Mouse (Mus musculus): ENCODE measurements around the gene Pm20d1. TPM values are rescaled to one million over a fixed set of nuclear protein-coding genes. Genes with fewer than 3 reads are reported as not detected.
"Not testable (repeated sequence)": the region's sequence is repeated elsewhere in the genome, so short reads cannot be mapped to it uniquely, and the experiment has no call there.

Gene Pm20d1
- total RNA-seq, 1 experiment from 2014 or later = not detected

- ATAC-seq (replicated peaks in 1 of 2; ENCODE audit: insufficient read depth in 1 of 2, low FRiP score in 2 of 2, low TSS enrichment in 1 of 2, low read depth in 1 of 2, poor library complexity in 2 of 2, severe bottlenecking in 2 of 2) = peak; percentile 52 to 75; a peak in 2 of 4 replicates
Measured at GRCm38 (mm10) chr1:131765357-131766001, 31.7 kb upstream of the Pm20d1 start.

- no peak for ATAC-seq (replicated peaks in 1 of 2; ENCODE audit: insufficient read depth in 1 of 2, low FRiP score in 2 of 2, low TSS enrichment in 1 of 2, low read depth in 1 of 2, poor library complexity in 2 of 2, severe bottlenecking in 2 of 2)
Measured at GRCm38 (mm10) chr1:131769296-131769695, 27.9 kb upstream of the Pm20d1 start.

DNA sequence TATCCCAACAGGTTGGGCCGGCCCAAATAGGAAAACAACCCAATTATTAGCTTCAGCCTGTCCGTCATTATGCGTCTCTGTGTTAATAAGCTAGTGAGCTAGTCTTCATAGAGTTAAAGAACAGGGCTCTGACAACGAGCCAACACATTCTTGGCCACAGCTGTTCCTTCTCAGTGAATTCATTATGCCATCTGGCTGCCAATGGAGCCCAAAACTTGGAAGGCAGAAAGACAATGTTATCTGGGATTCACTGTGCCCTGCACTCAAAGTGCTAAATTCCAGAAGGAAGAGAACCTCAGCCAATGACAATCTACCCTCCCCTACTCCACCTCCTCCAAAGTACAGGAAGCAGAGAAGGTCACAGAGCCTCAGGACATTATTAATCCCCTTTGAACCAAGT is 26.5 kb upstream of the Pm20d1 start:
- ATAC-seq (replicated peaks in 1 of 2; ENCODE audit: insufficient read depth in 1 of 2, low FRiP score in 2 of 2, low TSS enrichment in 1 of 2, low read depth in 1 of 2, poor library complexity in 2 of 2, severe bottlenecking in 2 of 2) = no peak

DNA sequence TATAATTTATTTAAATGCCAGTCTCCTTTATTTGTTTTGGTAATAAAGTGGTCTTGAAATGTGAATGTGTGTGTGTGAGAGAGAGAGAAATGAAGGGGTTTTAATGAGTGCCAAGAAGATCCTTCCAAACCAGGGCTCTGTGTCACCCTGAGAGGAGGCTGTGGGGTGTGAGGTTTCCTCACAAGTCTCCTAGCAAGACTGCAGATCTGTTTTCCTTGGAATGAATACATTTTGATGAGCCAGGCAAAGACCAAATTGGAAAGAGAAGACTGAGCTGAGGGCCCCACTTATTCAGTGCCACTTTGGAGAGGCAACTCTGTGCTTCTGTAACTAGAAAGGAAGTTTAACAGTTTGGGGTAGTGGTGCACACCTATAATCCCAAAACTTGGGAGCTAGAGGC is 25.7 kb upstream of the Pm20d1 start:
- no peak for ATAC-seq (replicated peaks in 1 of 2; ENCODE audit: insufficient read depth in 1 of 2, low FRiP score in 2 of 2, low TSS enrichment in 1 of 2, low read depth in 1 of 2, poor library complexity in 2 of 2, severe bottlenecking in 2 of 2)

GRCm38 (mm10) chr1:131794591-131794990 is 2.6 kb upstream of the Pm20d1 start:
- ATAC-seq (replicated peaks in 1 of 2; ENCODE audit: insufficient read depth in 1 of 2, low FRiP score in 2 of 2, low TSS enrichment in 1 of 2, low read depth in 1 of 2, poor library complexity in 2 of 2, severe bottlenecking in 2 of 2) = no peak

GRCm38 (mm10) chr1:131795171-131795570 is 2.0 kb upstream of the Pm20d1 start:
- ATAC-seq (replicated peaks in 1 of 2; ENCODE audit: insufficient read depth in 1 of 2, low FRiP score in 2 of 2, low TSS enrichment in 1 of 2, low read depth in 1 of 2, poor library complexity in 2 of 2, severe bottlenecking in 2 of 2) = no peak

- no peak for ATAC-seq (replicated peaks in 1 of 2; ENCODE audit: insufficient read depth in 1 of 2, low FRiP score in 2 of 2, low TSS enrichment in 1 of 2, low read depth in 1 of 2, poor library complexity in 2 of 2, severe bottlenecking in 2 of 2)
Measured at GRCm38 (mm10) chr1:131800001-131800400, 2.8 kb downstream of the Pm20d1 start.

- ATAC-seq (replicated peaks in 1 of 2; ENCODE audit: insufficient read depth in 1 of 2, low FRiP score in 2 of 2, low TSS enrichment in 1 of 2, low read depth in 1 of 2, poor library complexity in 2 of 2, severe bottlenecking in 2 of 2) = no peak
Measured at GRCm38 (mm10) chr1:131801071-131801470, 3.9 kb downstream of the Pm20d1 start.

GRCm38 (mm10) chr1:131802652-131803051 is 5.5 kb downstream of the Pm20d1 start:
- ATAC-seq (replicated peaks in 1 of 2; ENCODE audit: insufficient read depth in 1 of 2, low FRiP score in 2 of 2, low TSS enrichment in 1 of 2, low read depth in 1 of 2, poor library complexity in 2 of 2, severe bottlenecking in 2 of 2) = no peak; a peak in 1 of 4 replicates

- ATAC-seq (replicated peaks in 1 of 2; ENCODE audit: insufficient read depth in 1 of 2, low FRiP score in 2 of 2, low TSS enrichment in 1 of 2, low read depth in 1 of 2, poor library complexity in 2 of 2, severe bottlenecking in 2 of 2) = no peak
Measured at GRCm38 (mm10) chr1:131804166-131804565, 7.0 kb downstream of the Pm20d1 start.

- ATAC-seq (replicated peaks in 1 of 2; ENCODE audit: insufficient read depth in 1 of 2, low FRiP score in 2 of 2, low TSS enrichment in 1 of 2, low read depth in 1 of 2, poor library complexity in 2 of 2, severe bottlenecking in 2 of 2) = no peak
Measured at GRCm38 (mm10) chr1:131808986-131809385, 11.8 kb downstream of the Pm20d1 start.

DNA sequence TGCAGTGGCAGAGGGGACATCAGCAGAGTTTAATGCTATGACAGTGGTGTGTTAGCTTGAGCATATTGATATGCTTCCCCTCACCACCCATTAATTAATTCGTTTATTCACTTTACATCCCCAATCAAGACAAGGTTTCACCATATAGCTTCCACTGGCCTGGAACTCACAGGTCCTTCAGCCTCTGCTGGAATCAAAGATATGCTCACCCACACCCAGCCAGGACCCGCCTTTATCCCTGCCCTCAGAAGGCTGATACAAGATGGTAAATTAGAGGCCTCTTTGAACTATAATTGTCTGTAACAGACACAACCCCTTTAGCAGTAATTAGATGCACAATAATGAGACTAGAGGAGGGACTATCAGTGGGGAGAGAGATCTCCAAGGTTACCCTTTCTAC is 12.5 kb downstream of the Pm20d1 start:
- no peak for ATAC-seq (replicated peaks in 1 of 2; ENCODE audit: insufficient read depth in 1 of 2, low FRiP score in 2 of 2, low TSS enrichment in 1 of 2, low read depth in 1 of 2, poor library complexity in 2 of 2, severe bottlenecking in 2 of 2)

- ATAC-seq (replicated peaks in 1 of 2; ENCODE audit: insufficient read depth in 1 of 2, low FRiP score in 2 of 2, low TSS enrichment in 1 of 2, low read depth in 1 of 2, poor library complexity in 2 of 2, severe bottlenecking in 2 of 2) = no peak
Measured at GRCm38 (mm10) chr1:131811393-131811792, 14.2 kb downstream of the Pm20d1 start.

DNA sequence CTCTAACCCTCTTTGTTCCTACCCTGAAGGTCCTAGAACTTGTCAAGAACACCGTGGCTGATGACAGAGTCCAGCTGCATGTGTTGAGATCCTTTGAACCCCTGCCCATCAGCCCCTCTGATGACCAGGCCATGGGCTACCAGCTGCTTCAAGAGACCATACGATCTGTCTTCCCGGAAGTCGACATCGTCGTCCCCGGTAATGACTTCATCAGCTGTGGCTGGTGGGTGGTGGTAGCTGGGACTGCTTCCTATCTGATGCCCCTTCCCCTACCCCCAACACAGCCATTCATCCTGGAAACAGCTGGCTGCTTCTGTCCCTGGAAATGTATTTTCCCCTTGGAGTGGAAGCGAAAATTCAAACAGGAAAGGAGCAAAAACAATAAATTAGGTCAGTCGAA is 14.8 kb downstream of the Pm20d1 start:
- ATAC-seq (replicated peaks in 1 of 2; ENCODE audit: insufficient read depth in 1 of 2, low FRiP score in 2 of 2, low TSS enrichment in 1 of 2, low read depth in 1 of 2, poor library complexity in 2 of 2, severe bottlenecking in 2 of 2) = no peak

GRCm38 (mm10) chr1:131812631-131813295 is 15.6 kb downstream of the Pm20d1 start:
- ATAC-seq (replicated peaks in 1 of 2; ENCODE audit: insufficient read depth in 1 of 2, low FRiP score in 2 of 2, low TSS enrichment in 1 of 2, low read depth in 1 of 2, poor library complexity in 2 of 2, severe bottlenecking in 2 of 2) = no peak

DNA sequence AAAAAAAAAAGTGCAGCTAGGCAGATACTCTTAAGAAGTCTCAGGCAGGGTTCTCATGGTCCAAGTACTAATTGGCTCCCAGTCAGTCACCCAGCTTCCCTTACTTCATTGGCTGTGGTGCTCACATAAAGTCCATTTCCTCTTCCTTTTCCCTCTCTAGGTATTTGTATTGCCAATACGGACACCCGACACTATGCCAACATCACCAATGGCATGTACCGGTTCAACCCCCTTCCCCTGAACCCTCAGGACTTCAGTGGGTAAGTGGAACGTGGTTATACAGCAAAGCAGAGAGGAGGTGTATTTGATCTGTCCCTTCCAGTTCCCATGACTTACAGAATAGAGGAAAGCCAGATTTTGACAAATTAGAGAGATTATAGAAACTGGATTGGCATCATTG is 16.6 kb downstream of the Pm20d1 start:
- ATAC-seq (replicated peaks in 1 of 2; ENCODE audit: insufficient read depth in 1 of 2, low FRiP score in 2 of 2, low TSS enrichment in 1 of 2, low read depth in 1 of 2, poor library complexity in 2 of 2, severe bottlenecking in 2 of 2) = no peak

DNA sequence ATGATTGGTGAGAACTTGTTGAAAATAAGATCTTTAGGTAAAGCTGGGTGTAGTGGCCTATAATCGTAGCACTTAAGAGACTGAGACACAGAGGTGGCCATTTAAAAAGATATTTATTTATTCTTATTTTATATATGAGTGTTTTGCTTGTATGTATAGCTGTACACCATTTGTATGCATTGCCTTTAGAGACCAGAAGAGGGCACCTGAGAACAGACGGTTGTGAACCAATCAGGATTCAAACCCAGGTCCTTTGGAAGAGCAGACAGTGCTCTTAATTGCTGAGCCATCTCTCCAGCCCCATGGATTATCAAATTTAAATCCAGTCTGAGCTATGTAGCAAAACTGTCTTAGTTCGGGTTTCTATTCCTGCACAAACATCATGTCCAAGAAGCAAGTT is 17.0 kb downstream of the Pm20d1 start:
- no peak for ATAC-seq (replicated peaks in 1 of 2; ENCODE audit: insufficient read depth in 1 of 2, low FRiP score in 2 of 2, low TSS enrichment in 1 of 2, low read depth in 1 of 2, poor library complexity in 2 of 2, severe bottlenecking in 2 of 2)

GRCm38 (mm10) chr1:131816886-131817285 is 19.7 kb downstream of the Pm20d1 start:
- ATAC-seq (replicated peaks in 1 of 2; ENCODE audit: insufficient read depth in 1 of 2, low FRiP score in 2 of 2, low TSS enrichment in 1 of 2, low read depth in 1 of 2, poor library complexity in 2 of 2, severe bottlenecking in 2 of 2) = no peak

DNA sequence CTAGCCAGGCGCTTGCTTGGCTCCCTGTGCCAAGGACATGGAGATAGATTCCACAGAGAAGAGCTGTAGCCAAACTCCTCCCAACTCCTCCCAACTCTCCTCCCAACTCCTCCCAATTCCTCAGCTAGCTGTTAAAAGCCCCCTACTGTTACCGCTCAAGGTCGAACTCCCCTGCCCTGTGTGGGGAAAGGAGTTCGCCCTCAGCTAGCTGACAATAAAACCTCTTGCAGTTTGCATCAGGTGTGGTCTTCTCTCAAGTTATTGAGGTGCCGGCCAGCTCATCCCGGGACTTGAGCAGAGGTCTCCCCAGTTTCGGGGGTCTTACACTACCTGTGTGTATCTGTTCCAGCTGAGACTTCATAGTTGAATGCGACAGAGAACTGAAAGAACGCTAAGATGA is 23.2 kb downstream of the Pm20d1 start:
- ATAC-seq (replicated peaks in 1 of 2; ENCODE audit: insufficient read depth in 1 of 2, low FRiP score in 2 of 2, low TSS enrichment in 1 of 2, low read depth in 1 of 2, poor library complexity in 2 of 2, severe bottlenecking in 2 of 2) = not testable (repeated sequence)
